Mouse (Mus musculus): ENCODE data around the gene Gm45521. TPM values are rescaled to one million over a fixed set of nuclear protein-coding genes. Genes with fewer than 3 reads are reported as not detected.

Gm45521 gene
- polyA plus RNA-seq, 1 experiment from 2014 or later = not detected

DNA sequence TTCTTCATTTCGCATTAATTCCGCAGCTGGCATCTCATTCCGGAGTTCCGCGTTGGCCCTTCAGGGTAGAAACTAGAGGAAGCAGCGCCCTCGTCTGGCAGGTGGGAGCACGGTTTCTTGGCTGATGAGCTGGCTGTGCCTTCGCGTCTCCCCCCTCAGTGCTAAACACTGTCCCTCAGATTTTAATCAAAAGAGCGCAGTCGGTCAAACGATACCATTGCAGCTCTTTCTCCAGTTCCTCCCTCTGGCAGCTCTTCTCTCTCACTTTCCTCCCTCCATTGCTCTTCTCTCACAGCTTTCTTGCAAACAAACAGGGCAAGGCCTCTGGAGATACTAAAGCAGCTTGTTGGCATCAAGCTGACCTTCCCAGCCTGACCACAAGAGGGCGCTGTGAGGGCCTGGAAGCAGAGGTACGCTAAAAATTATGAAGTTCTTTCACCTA lies 40.2 kb downstream of the Gm45521 start:
- H3K27ac ChIP-seq (replicated peaks) = no peak overlapping the region
- H3K4me3 ChIP-seq (ENCODE audit: low read depth, low read length) = 0 out of 2 replicates have a peak overlapping the region, but pooled peaks have one; percentile 17
- H3K4me1 ChIP-seq (replicated peaks; ENCODE audit: control insufficient read depth, insufficient read depth) = no peaks in the 10 kb centered on the region
- peak overlapping the region; percentile 38; the same call in 1 of the 2 replicates for H3K9ac ChIP-seq (ENCODE audit: low read length)
- peak overlapping the region; percentile 45 for H3K4me2 ChIP-seq (replicated peaks; ENCODE audit: low read depth)
- 2% methylated on average over 15 of the region's 15 CpGs for WGBS
- H3K27me3 ChIP-seq (ENCODE audit: control insufficient read depth, insufficient read depth, low read length) = no peaks in the 10 kb centered on the region
- no peak for TF ChIP-seq EP300 (optimal IDR thresholded peaks at IDR 0.05)
- peak; percentile 78 for TF ChIP-seq CTCF (IDR thresholded peaks at IDR 0.05; ENCODE audit: low read depth)
- no peaks in the 10 kb centered on the region for H3K36me3 ChIP-seq (ENCODE audit: control insufficient read depth, insufficient read depth, low read length)
- DNase-seq (ENCODE audit: low spot score) (peak; percentile 91), ATAC-seq (ENCODE audit: low FRiP score, low TSS enrichment) (peak; percentile 50; the same call in 1 of the 2 replicates)
- no peaks in the 10 kb centered on the region for H3K9me3 ChIP-seq (ENCODE audit: control insufficient read depth, low read length)

DNA sequence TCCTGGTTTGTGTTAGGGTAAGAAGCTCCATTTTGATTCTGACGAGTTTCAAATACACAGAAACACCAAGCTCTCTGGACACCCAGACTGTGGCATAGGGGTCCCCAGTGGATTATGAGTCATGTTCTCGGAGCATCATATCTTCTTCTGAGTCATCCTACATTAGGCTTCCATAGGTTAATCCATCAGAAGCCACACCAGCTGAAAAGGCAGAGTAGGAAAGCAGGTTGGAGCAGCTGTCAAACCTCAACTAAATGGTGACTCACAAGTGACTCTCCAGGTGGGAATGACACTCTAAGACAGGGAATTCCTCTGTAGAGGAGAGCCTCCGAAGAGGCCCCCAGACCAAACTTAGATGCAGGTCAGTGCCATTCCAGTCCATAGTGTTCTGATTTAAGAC lies 41.9 kb downstream of the Gm45521 start:
- Histone ChIP-seq H3K36me3 (ENCODE audit: control insufficient read depth, insufficient read depth, low read length) (no peaks in the 10 kb centered on the region), H3K27me3 (ENCODE audit: control insufficient read depth, insufficient read depth, low read length) (no peaks in the 10 kb centered on the region), H3K27ac (replicated peaks) (peak overlapping the region; percentile 77; the same call in 1 of the 2 replicates), H3K9me3 (ENCODE audit: control insufficient read depth, low read length) (no peaks in the 10 kb centered on the region), H3K9ac (ENCODE audit: low read length) (no peak overlapping the region), H3K4me2 (replicated peaks; ENCODE audit: low read depth) (no peak overlapping the region), H3K4me3 (ENCODE audit: low read depth, low read length) (no peak overlapping the region), H3K4me1 (replicated peaks; ENCODE audit: control insufficient read depth, insufficient read depth) (no peaks in the 10 kb centered on the region)
- DNase-seq (ENCODE audit: low spot score) (no peak), ATAC-seq (ENCODE audit: low FRiP score, low TSS enrichment) (peak; percentile 53; the same call in 1 of the 2 replicates)
- TF ChIP-seq EP300 (optimal IDR thresholded peaks at IDR 0.05) (peak; percentile 86), CTCF (IDR thresholded peaks at IDR 0.05; ENCODE audit: low read depth) (no peak)
- 64% methylated on average over 3 of the region's 3 CpGs for WGBS

DNA sequence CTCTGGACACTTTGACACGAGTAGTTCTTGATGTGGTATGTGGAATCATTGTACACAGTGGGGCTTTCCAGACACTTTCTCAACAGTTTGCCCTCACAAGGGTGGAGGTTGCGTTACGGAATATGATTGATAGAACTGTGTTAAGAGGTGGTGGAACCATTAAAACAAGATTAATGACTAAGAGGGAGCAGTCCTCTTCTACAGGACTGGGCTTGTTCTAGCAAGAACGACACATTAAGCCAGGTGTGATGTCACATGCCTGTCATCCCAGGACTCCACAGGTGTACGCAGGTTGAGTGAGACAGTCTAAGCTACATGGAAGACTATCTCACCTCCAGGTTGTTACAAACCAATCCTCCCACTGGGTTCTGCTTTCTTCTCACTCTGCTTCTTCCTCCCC lies 42.3 kb downstream of the Gm45521 start:
- Histone ChIP-seq H3K27me3 (ENCODE audit: control insufficient read depth, insufficient read depth, low read length) (no peaks in the 10 kb centered on the region), H3K9ac (ENCODE audit: low read length) (no peak overlapping the region), H3K4me1 (replicated peaks; ENCODE audit: control insufficient read depth, insufficient read depth) (no peaks in the 10 kb centered on the region), H3K9me3 (ENCODE audit: control insufficient read depth, low read length) (no peaks in the 10 kb centered on the region), H3K36me3 (ENCODE audit: control insufficient read depth, insufficient read depth, low read length) (no peaks in the 10 kb centered on the region), H3K4me2 (replicated peaks; ENCODE audit: low read depth) (no peak overlapping the region), H3K27ac (replicated peaks) (peak overlapping the region; percentile 77; the same call in 1 of the 2 replicates), H3K4me3 (ENCODE audit: low read depth, low read length) (no peak overlapping the region)
- DNase-seq (ENCODE audit: low spot score) (no peak), ATAC-seq (ENCODE audit: low FRiP score, low TSS enrichment) (peak; percentile 51)
- 51% methylated on average over 5 of the region's 5 CpGs for WGBS
- no peak for TF ChIP-seq CTCF (IDR thresholded peaks at IDR 0.05; ENCODE audit: low read depth)
- TF ChIP-seq EP300 (optimal IDR thresholded peaks at IDR 0.05) = peak; percentile 29

DNA sequence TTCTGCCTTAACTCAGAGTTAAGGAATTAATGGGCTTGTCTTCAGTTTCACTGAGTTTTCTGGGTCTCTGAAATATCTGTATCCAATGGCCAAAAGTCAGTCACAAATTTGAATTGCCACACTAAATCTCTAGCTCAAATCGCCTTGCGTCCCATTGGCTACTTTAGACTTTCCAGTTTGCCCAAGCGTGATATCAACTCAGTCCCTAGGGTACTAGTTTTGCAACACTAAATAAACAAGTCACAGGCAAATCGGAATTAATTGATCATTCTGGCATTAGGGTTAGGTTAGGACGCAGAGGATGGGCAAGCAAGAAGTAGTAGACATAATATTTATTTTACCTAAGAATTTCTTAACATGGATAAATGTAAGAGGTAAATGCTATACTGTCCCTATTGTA lies 43.2 kb downstream of the Gm45521 start:
- Histone ChIP-seq H3K27ac (replicated peaks) (no peak overlapping the region), H3K4me3 (ENCODE audit: low read depth, low read length) (no peak overlapping the region), H3K36me3 (ENCODE audit: control insufficient read depth, insufficient read depth, low read length) (no peaks in the 10 kb centered on the region), H3K27me3 (ENCODE audit: control insufficient read depth, insufficient read depth, low read length) (no peaks in the 10 kb centered on the region), H3K9ac (ENCODE audit: low read length) (no peak overlapping the region), H3K4me1 (replicated peaks; ENCODE audit: control insufficient read depth, insufficient read depth) (no peaks in the 10 kb centered on the region), H3K4me2 (replicated peaks; ENCODE audit: low read depth) (no peak overlapping the region), H3K9me3 (ENCODE audit: control insufficient read depth, low read length) (no peaks in the 10 kb centered on the region)
- no peak for ATAC-seq (ENCODE audit: low FRiP score, low TSS enrichment)
- DNase-seq (ENCODE audit: low spot score) = no peak
- TF ChIP-seq CTCF (IDR thresholded peaks at IDR 0.05; ENCODE audit: low read depth) = no peak
- no peak for TF ChIP-seq EP300 (optimal IDR thresholded peaks at IDR 0.05)
- WGBS = 79% methylated on average over 5 of the region's 5 CpGs

DNA sequence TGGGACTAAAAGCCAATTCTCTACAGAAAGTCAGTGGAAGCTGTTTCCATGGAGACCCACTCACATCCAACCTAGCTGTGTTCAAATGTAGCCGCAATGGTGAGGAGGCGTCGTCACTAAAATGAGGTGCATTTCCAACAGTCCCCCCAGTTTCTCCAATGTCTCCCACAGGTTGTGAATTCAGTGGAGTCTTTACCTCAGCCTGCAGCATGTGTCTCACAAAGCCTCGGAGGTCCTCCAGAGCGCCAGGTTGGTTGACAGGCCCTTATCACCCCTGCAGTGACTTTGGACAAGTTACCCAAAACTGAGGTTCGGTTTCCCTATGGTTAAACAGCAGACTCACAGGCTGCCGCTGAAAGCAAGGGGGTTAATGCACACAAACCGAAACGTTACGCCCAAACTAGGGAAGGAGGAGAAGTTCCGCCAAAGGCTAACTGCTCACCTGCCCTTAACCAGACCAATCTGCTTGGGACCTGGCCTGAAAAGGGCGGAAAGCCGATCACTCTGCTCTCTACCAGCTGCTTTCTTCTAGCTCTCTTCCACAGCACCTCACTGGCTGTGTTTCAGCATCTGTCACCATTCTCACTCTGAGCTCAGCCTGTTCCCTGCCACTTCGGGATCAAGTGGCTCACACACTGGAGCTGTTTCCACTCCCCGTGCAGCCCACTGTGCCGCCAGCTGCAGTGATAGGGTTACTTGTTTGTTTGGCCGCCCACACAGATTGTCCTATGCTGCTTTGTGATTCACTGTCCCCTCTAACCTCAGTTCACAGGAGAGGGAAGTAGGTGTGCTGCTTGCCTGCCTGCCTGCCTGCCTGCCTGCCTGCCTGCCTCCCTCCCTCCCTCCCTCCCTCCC lies 44.0 kb downstream of the Gm45521 start:
- no peak overlapping the region for H3K4me3 ChIP-seq (ENCODE audit: low read depth, low read length)
- no peaks in the 10 kb centered on the region for H3K27me3 ChIP-seq (ENCODE audit: control insufficient read depth, insufficient read depth, low read length)
- peak; percentile 23 for DNase-seq (ENCODE audit: low spot score)
- H3K4me2 ChIP-seq (replicated peaks; ENCODE audit: low read depth) = no peak overlapping the region
- TF ChIP-seq CTCF (IDR thresholded peaks at IDR 0.05; ENCODE audit: low read depth) (no peak), EP300 (optimal IDR thresholded peaks at IDR 0.05) (no peak)
- no peaks in the 10 kb centered on the region for H3K9me3 ChIP-seq (ENCODE audit: control insufficient read depth, low read length)
- H3K9ac ChIP-seq (ENCODE audit: low read length) = no peak overlapping the region
- no peaks in the 10 kb centered on the region for H3K36me3 ChIP-seq (ENCODE audit: control insufficient read depth, insufficient read depth, low read length)
- ATAC-seq (ENCODE audit: low FRiP score, low TSS enrichment) = 0 out of 2 replicates have a peak, but pooled peaks have one; percentile 12
- H3K27ac ChIP-seq (replicated peaks) = no peak overlapping the region
- H3K4me1 ChIP-seq (replicated peaks; ENCODE audit: control insufficient read depth, insufficient read depth) = no peaks in the 10 kb centered on the region
- 35% methylated on average over 17 of the region's 17 CpGs for WGBS

Measured in stomach, postnatal 0 days (tissue).